Mouse (Mus musculus): ENCODE measurements around the gene Trpd52l3.

GRCm38 (mm10) chr19:30029002-30029710 is 25.6 kb downstream of the Trpd52l3 start:
- TF ChIP-seq CTCF (IDR thresholded peaks at IDR 0.05; ENCODE audit: borderline replicate concordance, extremely low read depth, insufficient read depth, insufficient read length) = no peak
- TF ChIP-seq POLR2A (IDR thresholded peaks at IDR 0.05; ENCODE audit: borderline replicate concordance, extremely low read depth, insufficient read depth, insufficient read length, poor library complexity, severe bottlenecking) = no peak
